Mouse (Mus musculus) E14TG2a.4 (cell line): ENCODE results near the gene Traf6.

Experiments
- CTCF ChIP-seq: conservative IDR thresholded peaks from 2 replicates; pipeline ENCODE4 v1.5.1; 2014; ENCODE audit warnings: low read length
- NANOG ChIP-seq: IDR thresholded peaks from 2 replicates; pipeline ENCODE4 v1.6.1; 2014; ENCODE audit warnings: borderline replicate concordance, low read length, mixed read lengths

GRCm38 (mm10) chr2:101695584-101695983 lies 17.4 kb downstream of the Traf6 start:
- TF ChIP-seq CTCF (no peak), NANOG (no peak)
